Mouse (Mus musculus): ENCODE data around the gene Chrne. TPM values are rescaled to one million over a fixed set of nuclear protein-coding genes. Genes with fewer than 3 reads are reported as not detected.

The Chrne gene
- total and polyA plus RNA-seq, 3 experiments: not detected

- DNase-seq (ENCODE audit: low spot score) (no peak), ATAC-seq (ENCODE audit: extremely low read depth, insufficient number of reproducible peaks, low FRiP score, poor library complexity, severe bottlenecking) (no peak)
- TF ChIP-seq CTCF (IDR thresholded peaks at IDR 0.05; ENCODE audit: low read depth, low read length) (no peak), GATA1 (IDR thresholded peaks at IDR 0.05; ENCODE audit: borderline replicate concordance, low read length) (no peak), POLR2AphosphoS5 (IDR thresholded peaks at IDR 0.05; ENCODE audit: insufficient replicate concordance, low read depth, low read length) (no peak)
- Histone ChIP-seq H3K4me3 (ENCODE audit: low read depth, low read length) (peak overlapping the region; percentile 100), H3K9me3 (replicated peaks) (no peaks in the 10 kb centered on the region), H3K27me3 (ENCODE audit: insufficient read depth, low read length) (no peaks in the 10 kb centered on the region), H3K36me3 (replicated peaks) (peaks cover 62% of the 10 kb centered on the region), H3K4me1 (ENCODE audit: insufficient read depth, low read depth, low read length) (peaks cover 78% of the 10 kb centered on the region)
Observed at GRCm38 (mm10) chr11:70652884-70653344, 33.9 kb upstream of the Chrne start.

DNA sequence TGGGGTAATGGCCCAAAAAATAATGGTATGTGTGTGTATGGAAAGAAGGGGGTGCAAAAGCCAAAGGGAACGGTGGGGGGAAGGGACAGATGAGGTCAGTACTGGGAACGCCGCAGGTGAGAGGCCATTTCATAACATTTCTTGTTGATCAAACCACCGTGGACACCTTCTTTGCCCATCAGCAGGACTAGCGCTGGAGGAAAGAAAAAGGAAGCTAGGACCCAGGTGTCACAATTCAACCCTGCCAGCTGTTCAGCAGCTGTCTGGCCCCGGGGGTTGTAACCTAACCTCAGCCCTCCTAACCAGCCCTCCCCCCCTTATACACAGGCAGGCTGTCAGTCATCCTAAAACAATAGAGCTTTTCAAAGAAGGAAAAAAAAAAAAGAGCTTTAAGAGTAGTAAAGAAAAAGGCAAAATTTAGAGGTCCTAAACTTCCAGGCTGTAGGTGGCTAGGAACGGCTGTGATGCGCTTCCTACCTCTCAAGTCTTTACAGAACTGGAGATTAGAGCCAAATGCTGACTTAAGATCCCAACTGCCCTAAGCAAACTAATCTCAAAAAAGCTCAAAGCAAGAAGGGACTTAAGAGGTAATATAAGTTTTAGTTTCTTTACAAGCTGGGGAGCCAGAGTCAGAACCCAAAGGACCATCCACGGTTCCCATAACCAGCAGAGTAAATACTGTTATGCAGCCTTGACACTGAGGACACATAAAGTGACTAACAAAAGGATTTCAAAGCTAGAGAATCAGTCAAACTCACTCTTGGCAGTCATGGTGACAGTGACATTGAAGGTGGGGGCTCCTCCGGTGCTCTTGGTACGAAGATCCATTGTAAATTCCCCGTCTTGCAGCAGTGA is 33.2 kb upstream of the Chrne start:
- no peak for ATAC-seq (ENCODE audit: extremely low read depth, insufficient number of reproducible peaks, low FRiP score, poor library complexity, severe bottlenecking)
- H3K36me3 ChIP-seq (replicated peaks): peaks cover 63% of the 10 kb centered on the region
- peaks cover 74% of the 10 kb centered on the region for H3K4me1 ChIP-seq (ENCODE audit: insufficient read depth, low read depth, low read length)
- no peaks in the 10 kb centered on the region for H3K9me3 ChIP-seq (replicated peaks)
- no peak; the same call in 1 of the 2 replicates for TF ChIP-seq CTCF (IDR thresholded peaks at IDR 0.05; ENCODE audit: low read depth, low read length)
- 0 out of 2 replicates have a peak, but pooled peaks have one; percentile 77 for TF ChIP-seq POLR2AphosphoS5 (IDR thresholded peaks at IDR 0.05; ENCODE audit: insufficient replicate concordance, low read depth, low read length)
- no peaks in the 10 kb centered on the region for H3K27me3 ChIP-seq (ENCODE audit: insufficient read depth, low read length)
- DNase-seq (ENCODE audit: low spot score): no peak
- peak overlapping the region; percentile 100 for H3K4me3 ChIP-seq (ENCODE audit: low read depth, low read length)

DNA sequence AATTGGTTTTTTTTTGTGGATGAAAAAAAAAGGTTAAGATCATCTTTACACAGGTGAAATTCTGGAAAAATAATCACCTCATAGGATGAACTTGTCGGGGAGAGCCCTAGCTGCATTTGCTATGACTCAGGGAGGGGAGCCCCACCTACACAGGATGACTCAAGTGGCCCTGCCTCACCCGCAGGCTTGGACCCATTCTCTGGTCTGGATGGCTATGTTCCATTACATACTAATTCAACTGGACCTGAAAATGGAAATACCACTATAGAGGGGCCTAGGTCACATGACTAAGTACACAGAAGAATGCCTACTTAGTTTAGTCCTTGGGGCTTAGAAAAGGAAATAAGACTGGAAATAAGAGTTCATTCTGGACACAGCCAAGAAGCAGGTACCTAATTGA is 32.4 kb upstream of the Chrne start:
- H3K4me1 ChIP-seq (ENCODE audit: insufficient read depth, low read depth, low read length): peaks cover 68% of the 10 kb centered on the region
- TF ChIP-seq GATA1 (IDR thresholded peaks at IDR 0.05; ENCODE audit: borderline replicate concordance, low read length) (no peak), POLR2AphosphoS5 (IDR thresholded peaks at IDR 0.05; ENCODE audit: insufficient replicate concordance, low read depth, low read length) (no peak), GATA2 (IDR thresholded peaks at IDR 0.05; ENCODE audit: borderline replicate concordance, low read depth, low read length) (no peak), CTCF (IDR thresholded peaks at IDR 0.05; ENCODE audit: low read depth, low read length) (no peak), TAL1 (conservative IDR thresholded peaks at IDR 0.05; ENCODE audit: low read depth, low read length) (no peak)
- H3K4me3 ChIP-seq (ENCODE audit: low read depth, low read length): peak overlapping the region; percentile 100; the same call in 1 of the 2 replicates
- no peaks in the 10 kb centered on the region for H3K9me3 ChIP-seq (replicated peaks)
- no peaks in the 10 kb centered on the region for H3K27me3 ChIP-seq (ENCODE audit: insufficient read depth, low read length)
- no peak for DNase-seq (ENCODE audit: low spot score)
- peaks cover 63% of the 10 kb centered on the region for H3K36me3 ChIP-seq (replicated peaks)
- ATAC-seq (ENCODE audit: extremely low read depth, insufficient number of reproducible peaks, low FRiP score, poor library complexity, severe bottlenecking): no peak

GRCm38 (mm10) chr11:70650322-70651175 is 31.5 kb upstream of the Chrne start:
- Histone ChIP-seq H3K9me3 (replicated peaks) (no peaks in the 10 kb centered on the region), H3K4me3 (ENCODE audit: low read depth, low read length) (peak overlapping the region; percentile 100; the same call in 1 of the 2 replicates), H3K27me3 (ENCODE audit: insufficient read depth, low read length) (no peaks in the 10 kb centered on the region), H3K36me3 (replicated peaks) (peaks cover 70% of the 10 kb centered on the region), H3K4me1 (ENCODE audit: insufficient read depth, low read depth, low read length) (peaks cover 68% of the 10 kb centered on the region)
- no peak for DNase-seq (ENCODE audit: low spot score)
- ATAC-seq (ENCODE audit: extremely low read depth, insufficient number of reproducible peaks, low FRiP score, poor library complexity, severe bottlenecking): no peak
- no peak for TF ChIP-seq GATA2 (IDR thresholded peaks at IDR 0.05; ENCODE audit: borderline replicate concordance, low read depth, low read length)
- TF ChIP-seq TAL1 (conservative IDR thresholded peaks at IDR 0.05; ENCODE audit: low read depth, low read length): no peak
- no peak for TF ChIP-seq POLR2AphosphoS5 (IDR thresholded peaks at IDR 0.05; ENCODE audit: insufficient replicate concordance, low read depth, low read length)
- no peak for TF ChIP-seq CTCF (IDR thresholded peaks at IDR 0.05; ENCODE audit: low read depth, low read length)
- TF ChIP-seq GATA1 (IDR thresholded peaks at IDR 0.05; ENCODE audit: borderline replicate concordance, low read length): no peak

DNA sequence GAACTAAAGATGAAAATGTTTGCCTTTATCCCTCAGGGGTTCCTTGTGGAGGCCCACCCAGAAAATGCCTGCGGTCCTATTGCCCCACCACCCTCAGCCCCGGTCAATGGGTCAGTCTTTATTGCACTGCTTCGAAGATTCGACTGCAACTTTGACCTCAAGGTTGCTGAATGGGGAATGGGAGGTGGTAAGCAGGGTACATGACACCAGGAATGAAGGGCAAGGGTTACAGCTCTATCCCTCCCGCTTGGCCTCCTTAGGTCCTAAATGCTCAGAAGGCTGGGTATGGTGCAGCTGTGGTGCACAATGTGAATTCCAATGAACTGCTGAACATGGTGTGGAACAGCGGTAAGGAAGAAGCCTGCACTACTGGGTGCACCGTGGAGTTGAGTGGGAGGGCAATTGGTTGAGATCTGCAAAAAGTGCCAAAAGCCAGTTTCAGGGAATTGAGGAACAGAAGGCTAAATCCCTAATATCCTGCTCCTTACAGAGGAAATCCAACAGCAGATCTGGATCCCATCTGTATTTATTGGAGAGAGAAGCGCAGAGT is 30.2 kb upstream of the Chrne start:
- no peak for ATAC-seq (ENCODE audit: extremely low read depth, insufficient number of reproducible peaks, low FRiP score, poor library complexity, severe bottlenecking)
- Histone ChIP-seq H3K4me3 (ENCODE audit: low read depth, low read length) (peak overlapping the region; percentile 80; the same call in 1 of the 2 replicates), H3K27me3 (ENCODE audit: insufficient read depth, low read length) (no peaks in the 10 kb centered on the region), H3K9me3 (replicated peaks) (no peaks in the 10 kb centered on the region), H3K4me1 (ENCODE audit: insufficient read depth, low read depth, low read length) (peaks cover 75% of the 10 kb centered on the region), H3K36me3 (replicated peaks) (peaks cover 83% of the 10 kb centered on the region)
- DNase-seq (ENCODE audit: low spot score): no peak
- peak; percentile 88; the same call in 1 of the 2 replicates for TF ChIP-seq POLR2AphosphoS5 (IDR thresholded peaks at IDR 0.05; ENCODE audit: insufficient replicate concordance, low read depth, low read length)
- no peak for TF ChIP-seq GATA1 (IDR thresholded peaks at IDR 0.05; ENCODE audit: borderline replicate concordance, low read length)

GRCm38 (mm10) chr11:70648512-70648911 is 29.5 kb upstream of the Chrne start:
- Histone ChIP-seq H3K4me3 (ENCODE audit: low read depth, low read length) (peak overlapping the region; percentile 80), H3K36me3 (replicated peaks) (peaks cover 84% of the 10 kb centered on the region), H3K27me3 (ENCODE audit: insufficient read depth, low read length) (no peaks in the 10 kb centered on the region), H3K4me1 (ENCODE audit: insufficient read depth, low read depth, low read length) (peaks cover 76% of the 10 kb centered on the region), H3K9me3 (replicated peaks) (no peaks in the 10 kb centered on the region)
- no peak for DNase-seq (ENCODE audit: low spot score)
- no peak for TF ChIP-seq GATA2 (IDR thresholded peaks at IDR 0.05; ENCODE audit: borderline replicate concordance, low read depth, low read length)
- peak; percentile 58 for TF ChIP-seq TAL1 (conservative IDR thresholded peaks at IDR 0.05; ENCODE audit: low read depth, low read length)
- no peak for TF ChIP-seq CTCF (IDR thresholded peaks at IDR 0.05; ENCODE audit: low read depth, low read length)
- no peak for ATAC-seq (ENCODE audit: extremely low read depth, insufficient number of reproducible peaks, low FRiP score, poor library complexity, severe bottlenecking)

All from G1E (cell line).